Mouse (Mus musculus) gonadal fat pad, adult 2 months (tissue): Measurements from ENCODE around the gene Man1a. TPM values are rescaled to one million over a fixed set of nuclear protein-coding genes. Genes with fewer than 3 reads are reported as not detected.

Source experiments
- DNase-seq: peaks from one replicate; pipeline ENCODE4 v3.0.0-alpha.2; 2012; ENCODE audit warnings: low read depth
- polyA plus RNA-seq: library from polyadenylated mRNA; depleted of rRNA; stranded (reverse); fragments of >200 nt; gene quantifications from 2 replicates; pipeline ENCODE4 v1.2.3, GENCODE M21; 2012

The Man1a gene
- polyA plus RNA-seq, 1 experiment, result 111 TPM

- no peak for DNase-seq
These were observed 15.2 kb downstream of the Man1a start for GRCm38 (mm10) chr10:54061159-54061558.

GRCm38 (mm10) chr10:54060587-54060986, 15.8 kb downstream of the Man1a start:
- no peak for DNase-seq

GRCm38 (mm10) chr10:54059679-54060249, 16.6 kb downstream of the Man1a start:
- DNase-seq, result no peak

- no peak for DNase-seq
These were observed 17.3 kb downstream of the Man1a start for GRCm38 (mm10) chr10:54059092-54059496.

GRCm38 (mm10) chr10:54058657-54059056, 17.8 kb downstream of the Man1a start:
- DNase-seq, result no peak

GRCm38 (mm10) chr10:54054188-54054587, 22.2 kb downstream of the Man1a start:
- DNase-seq, result no peak

- no peak for DNase-seq
These were observed 28.5 kb downstream of the Man1a start for GRCm38 (mm10) chr10:54047885-54048284.

- no peak for DNase-seq
These were observed 33.1 kb downstream of the Man1a start for GRCm38 (mm10) chr10:54043358-54043757.

GRCm38 (mm10) chr10:54042212-54042840, 34.1 kb downstream of the Man1a start:
- DNase-seq, result no peak

GRCm38 (mm10) chr10:54040261-54041165, 35.9 kb downstream of the Man1a start:
- no peak for DNase-seq

GRCm38 (mm10) chr10:54039754-54040153, 36.7 kb downstream of the Man1a start:
- DNase-seq, result no peak

- DNase-seq, result no peak
These were observed 37.7 kb downstream of the Man1a start for GRCm38 (mm10) chr10:54038734-54039133.

- no peak for DNase-seq
These were observed 38.2 kb downstream of the Man1a start for GRCm38 (mm10) chr10:54038180-54038579.

- DNase-seq, result no peak
These were observed 38.9 kb downstream of the Man1a start for GRCm38 (mm10) chr10:54037348-54038010.

- DNase-seq, result no peak
These were observed 40.8 kb downstream of the Man1a start for GRCm38 (mm10) chr10:54035586-54035985.

GRCm38 (mm10) chr10:54034779-54035178, 41.6 kb downstream of the Man1a start:
- DNase-seq, result peak; percentile 40

GRCm38 (mm10) chr10:54032316-54033092, 43.9 kb downstream of the Man1a start:
- peak; percentile 54 for DNase-seq

GRCm38 (mm10) chr10:54028866-54029265, 47.5 kb downstream of the Man1a start:
- DNase-seq, result no peak

- no peak for DNase-seq
These were observed 49.5 kb downstream of the Man1a start for GRCm38 (mm10) chr10:54026738-54027427.

GRCm38 (mm10) chr10:54026101-54026500, 50.3 kb downstream of the Man1a start:
- DNase-seq, result no peak
